Mouse (Mus musculus) embryonic fibroblast, embryonic 13.5 days (primary cell): Measurements from ENCODE around the gene Kank2.

Experiments used
- CTCF ChIP-seq: IDR thresholded peaks from 2 replicates; pipeline ENCODE4 v1.5.1; 2011; ENCODE audit warnings: mild to moderate bottlenecking, control low read depth, low read length, moderate library complexity, borderline replicate concordance; ENCODE audit not compliant: insufficient read depth
- POLR2A ChIP-seq: IDR thresholded peaks from 2 replicates; pipeline ENCODE4 v1.6.1; 2011; ENCODE audit warnings: low read depth, mild to moderate bottlenecking, control low read depth, low read length, moderate library complexity

- no peak for TF ChIP-seq CTCF
- TF ChIP-seq POLR2A, result no peak
These were observed 44.5 kb downstream of the Kank2 start for GRCm38 (mm10) chr9:21754003-21754402.
